Mouse (Mus musculus): ENCODE results near the gene Mrpl14. TPM values are rescaled to one million over a fixed set of nuclear protein-coding genes. Genes with fewer than 3 reads are reported as not detected.
A peak's percentile ranks its signal among the peaks of the same experiment; 100 is the strongest.

The Mrpl14 gene
- polyA plus RNA-seq (2015; fragmentation: Nextera tagmentation; extraction: Ambion mirVana): 113 TPM in 2 replicates

GRCm38 (mm10) chr17:45686093-45686619, at the start of gene Mrpl14:
Gene Mrpl14 (plus strand): TSS chr17:45686322.
- peak within 1 kb of the TSS; percentile 100 for H3K4me2 ChIP-seq (ENCODE audit: low read depth, low read length)
- no peak for TF ChIP-seq EP300 (IDR thresholded peaks at IDR 0.05; ENCODE audit: low read depth)
- 0 out of 2 replicates have a peak, but pooled peaks have one; percentile 12 for TF ChIP-seq CTCF (IDR thresholded peaks at IDR 0.05; ENCODE audit: low read depth)
- H3K36me3 ChIP-seq (replicated peaks; ENCODE audit: insufficient read depth, low read length): 0 out of 2 replicates have a peak, but pooled peaks cover 3% of the 10 kb centered on the region
- H3K27me3 ChIP-seq (ENCODE audit: insufficient read depth, low read length): no peaks in the 10 kb centered on the region
- H3K4me1 ChIP-seq (ENCODE audit: insufficient read depth): peaks cover 21% of the 10 kb centered on the region
- ATAC-seq (peak; percentile 89), DNase-seq (peak; percentile 96)
- 1% methylated on average over 41 of the region's 50 CpGs for whole genome bisulfite sequencing (ENCODE audit: insufficient replicate concordance)
- H3K9me3 ChIP-seq (ENCODE audit: low read length): no peaks in the 10 kb centered on the region
- H3K27ac ChIP-seq (ENCODE audit: low read depth): peak within 1 kb of the TSS; percentile 79
- H3K9ac ChIP-seq (replicated peaks): peak within 1 kb of the TSS; percentile 94
- H3K4me3 ChIP-seq (ENCODE audit: low read depth, low read length): peak within 1 kb of the TSS; percentile 94

DNA sequence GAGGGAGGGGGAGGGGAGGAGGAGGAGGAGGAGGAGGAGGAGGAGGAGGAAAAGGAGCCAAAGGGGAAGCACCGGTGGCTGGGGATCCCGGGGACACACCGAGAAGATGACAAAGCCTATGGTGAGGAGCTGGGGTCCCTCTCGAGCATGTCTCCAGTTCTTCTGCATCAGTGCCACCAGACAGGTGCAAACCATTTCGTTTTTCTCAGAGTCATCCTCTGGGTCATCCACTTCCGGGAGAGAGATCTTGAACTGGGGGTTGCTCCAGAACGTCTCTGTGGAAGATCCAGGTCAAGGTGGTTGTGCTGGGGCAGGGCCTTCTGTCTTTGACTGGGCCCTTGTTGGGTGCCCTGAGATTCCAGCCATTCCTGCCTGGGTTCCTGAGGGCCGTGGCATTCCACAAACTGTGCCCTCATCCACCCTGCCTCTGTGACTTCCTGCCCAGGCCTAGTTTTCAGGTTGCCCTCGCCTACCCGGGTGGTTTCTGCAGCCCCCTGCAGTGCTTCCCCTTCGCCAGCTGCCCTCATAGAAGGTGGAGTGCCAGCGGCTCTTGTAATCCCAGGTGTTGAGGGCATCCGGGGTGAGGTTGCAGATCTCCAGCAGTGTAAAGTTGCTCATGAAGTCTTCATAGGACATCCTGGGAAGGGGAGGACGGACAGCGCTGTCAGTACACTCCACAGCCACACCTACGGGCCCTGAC, 47.4 kb upstream of the Mrpl14 start:
- no peak for ATAC-seq
- no peaks in the 10 kb centered on the region for H3K36me3 ChIP-seq (replicated peaks; ENCODE audit: insufficient read depth, low read length)
- no peak for DNase-seq
- H3K9me3 ChIP-seq (ENCODE audit: low read length): no peaks in the 10 kb centered on the region
- WGBS (ENCODE audit: insufficient replicate concordance): 69% methylated on average over 16 of the region's 16 CpGs
- H3K27ac ChIP-seq (ENCODE audit: low read depth): no peak overlapping the region
- H3K4me2 ChIP-seq (ENCODE audit: low read depth, low read length): no peak overlapping the region
- TF ChIP-seq CTCF (IDR thresholded peaks at IDR 0.05; ENCODE audit: low read depth) (no peak), EP300 (IDR thresholded peaks at IDR 0.05; ENCODE audit: low read depth) (no peak)
- no peak overlapping the region for H3K4me3 ChIP-seq (ENCODE audit: low read depth, low read length)
- no peak overlapping the region for H3K9ac ChIP-seq (replicated peaks)
- H3K27me3 ChIP-seq (ENCODE audit: insufficient read depth, low read length): no peaks in the 10 kb centered on the region
- no peaks in the 10 kb centered on the region for H3K4me1 ChIP-seq (ENCODE audit: insufficient read depth)

- TF ChIP-seq CTCF (IDR thresholded peaks at IDR 0.05; ENCODE audit: low read depth) (no peak), EP300 (IDR thresholded peaks at IDR 0.05; ENCODE audit: low read depth) (no peak)
- DNase-seq: no peak
- 74% methylated on average over 8 of the region's 8 CpGs for whole genome bisulfite sequencing (ENCODE audit: insufficient replicate concordance)
Measured at GRCm38 (mm10) chr17:45641981-45642380, 44.1 kb upstream of the Mrpl14 start.

DNA sequence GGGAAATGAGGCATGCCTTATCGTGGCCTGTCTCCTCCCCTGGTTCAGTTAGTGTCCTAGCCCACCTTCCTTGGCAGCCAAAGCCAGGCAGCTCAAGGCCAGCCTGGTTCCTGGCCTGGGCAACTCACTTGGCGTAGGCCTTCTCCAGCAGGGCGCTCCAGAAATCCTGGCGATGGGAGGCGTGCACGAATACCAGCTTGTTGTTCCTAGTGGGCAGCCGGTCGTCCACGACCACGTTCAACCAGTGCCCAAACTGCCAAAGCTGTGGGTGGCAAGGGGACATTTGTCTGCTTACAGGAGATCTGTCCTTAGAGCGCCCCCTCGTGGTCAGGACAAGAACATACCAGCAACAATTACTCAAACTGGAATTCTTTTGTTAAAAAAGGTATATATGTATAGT, 43.4 kb upstream of the Mrpl14 start:
- ATAC-seq (no peak), DNase-seq (peak; percentile 85)
- no peak overlapping the region for H3K4me3 ChIP-seq (ENCODE audit: low read depth, low read length)
- no peaks in the 10 kb centered on the region for H3K27me3 ChIP-seq (ENCODE audit: insufficient read depth, low read length)
- no peaks in the 10 kb centered on the region for H3K36me3 ChIP-seq (replicated peaks; ENCODE audit: insufficient read depth, low read length)
- no peak overlapping the region for H3K27ac ChIP-seq (ENCODE audit: low read depth)
- no peak overlapping the region for H3K4me2 ChIP-seq (ENCODE audit: low read depth, low read length)
- peaks cover 2% of the 10 kb centered on the region; the same call in 1 of the 2 replicates for H3K9me3 ChIP-seq (ENCODE audit: low read length)
- H3K4me1 ChIP-seq (ENCODE audit: insufficient read depth): no peaks in the 10 kb centered on the region
- no peak overlapping the region for H3K9ac ChIP-seq (replicated peaks)
- 18% methylated on average over 12 of the region's 12 CpGs for WGBS (ENCODE audit: insufficient replicate concordance)
- TF ChIP-seq EP300 (IDR thresholded peaks at IDR 0.05; ENCODE audit: low read depth) (no peak), CTCF (IDR thresholded peaks at IDR 0.05; ENCODE audit: low read depth) (peak; percentile 92)

More at GRCm38 (mm10) chr17:45641981-45642380, 44.1 kb upstream of the Mrpl14 start:
- H3K27me3 ChIP-seq (ENCODE audit: insufficient read depth, low read length): no peaks in the 10 kb centered on the region
- H3K36me3 ChIP-seq (replicated peaks; ENCODE audit: insufficient read depth, low read length): no peaks in the 10 kb centered on the region
- ATAC-seq: peak; percentile 44; the same call in 1 of the 2 replicates
- H3K4me1 ChIP-seq (ENCODE audit: insufficient read depth): no peaks in the 10 kb centered on the region
- peaks cover 2% of the 10 kb centered on the region; the same call in 1 of the 2 replicates for H3K9me3 ChIP-seq (ENCODE audit: low read length)
- no peak overlapping the region for H3K4me3 ChIP-seq (ENCODE audit: low read depth, low read length)
- H3K4me2 ChIP-seq (ENCODE audit: low read depth, low read length): no peak overlapping the region
- H3K27ac ChIP-seq (ENCODE audit: low read depth): no peak overlapping the region
- H3K9ac ChIP-seq (replicated peaks): no peak overlapping the region

GRCm38 (mm10) chr17:45644185-45644584, 41.9 kb upstream of the Mrpl14 start:
- H3K4me3 ChIP-seq (ENCODE audit: low read depth, low read length): no peak overlapping the region
- no peak overlapping the region for H3K4me2 ChIP-seq (ENCODE audit: low read depth, low read length)
- H3K27me3 ChIP-seq (ENCODE audit: insufficient read depth, low read length): no peaks in the 10 kb centered on the region
- WGBS (ENCODE audit: insufficient replicate concordance): 83% methylated on average over 4 of the region's 4 CpGs
- H3K9me3 ChIP-seq (ENCODE audit: low read length): peaks cover 2% of the 10 kb centered on the region; the same call in 1 of the 2 replicates
- no peak for DNase-seq
- no peak for TF ChIP-seq EP300 (IDR thresholded peaks at IDR 0.05; ENCODE audit: low read depth)
- peak; percentile 21; the same call in 1 of the 2 replicates for TF ChIP-seq CTCF (IDR thresholded peaks at IDR 0.05; ENCODE audit: low read depth)
- no peak overlapping the region for H3K27ac ChIP-seq (ENCODE audit: low read depth)
- no peaks in the 10 kb centered on the region for H3K36me3 ChIP-seq (replicated peaks; ENCODE audit: insufficient read depth, low read length)
- no peak for ATAC-seq
- no peaks in the 10 kb centered on the region for H3K4me1 ChIP-seq (ENCODE audit: insufficient read depth)
- H3K9ac ChIP-seq (replicated peaks): no peak overlapping the region

DNA sequence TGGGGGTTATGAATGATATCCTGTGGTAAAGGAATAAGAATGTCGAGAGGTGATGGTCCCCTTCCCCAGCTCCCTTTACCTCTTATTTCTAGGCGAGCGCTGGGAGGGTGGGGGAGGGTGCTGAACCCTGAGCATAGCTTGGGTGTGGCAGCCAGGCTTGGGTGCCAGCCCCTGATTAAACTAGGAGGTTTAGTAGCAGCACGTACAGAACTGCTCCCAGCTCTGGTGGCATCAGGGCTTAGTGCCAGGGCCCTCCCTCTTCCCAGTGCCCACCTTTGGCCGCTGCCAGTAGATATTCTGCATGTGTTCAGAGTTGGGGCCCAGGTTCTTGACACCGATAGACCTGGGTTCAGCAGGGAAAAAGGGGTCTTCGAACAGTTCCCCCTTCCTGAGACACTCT, 32.9 kb upstream of the Mrpl14 start:
- TF ChIP-seq CTCF (IDR thresholded peaks at IDR 0.05; ENCODE audit: low read depth): no peak
- TF ChIP-seq EP300 (IDR thresholded peaks at IDR 0.05; ENCODE audit: low read depth): no peak
- no peaks in the 10 kb centered on the region for H3K36me3 ChIP-seq (replicated peaks; ENCODE audit: insufficient read depth, low read length)
- peak; percentile 82 for ATAC-seq
- H3K4me2 ChIP-seq (ENCODE audit: low read depth, low read length): peak overlapping the region; percentile 2; the same call in 1 of the 2 replicates
- DNase-seq: no peak
- no peaks in the 10 kb centered on the region for H3K27me3 ChIP-seq (ENCODE audit: insufficient read depth, low read length)
- no peak overlapping the region for H3K9ac ChIP-seq (replicated peaks)
- WGBS (ENCODE audit: insufficient replicate concordance): 59% methylated on average over 7 of the region's 7 CpGs
- no peaks in the 10 kb centered on the region for H3K4me1 ChIP-seq (ENCODE audit: insufficient read depth)
- H3K9me3 ChIP-seq (ENCODE audit: low read length): no peaks in the 10 kb centered on the region
- no peak overlapping the region for H3K27ac ChIP-seq (ENCODE audit: low read depth)
- H3K4me3 ChIP-seq (ENCODE audit: low read depth, low read length): no peak overlapping the region
